Mouse (Mus musculus): ENCODE measurements around the gene Ptprq.

Gene Ptprq

DNA sequence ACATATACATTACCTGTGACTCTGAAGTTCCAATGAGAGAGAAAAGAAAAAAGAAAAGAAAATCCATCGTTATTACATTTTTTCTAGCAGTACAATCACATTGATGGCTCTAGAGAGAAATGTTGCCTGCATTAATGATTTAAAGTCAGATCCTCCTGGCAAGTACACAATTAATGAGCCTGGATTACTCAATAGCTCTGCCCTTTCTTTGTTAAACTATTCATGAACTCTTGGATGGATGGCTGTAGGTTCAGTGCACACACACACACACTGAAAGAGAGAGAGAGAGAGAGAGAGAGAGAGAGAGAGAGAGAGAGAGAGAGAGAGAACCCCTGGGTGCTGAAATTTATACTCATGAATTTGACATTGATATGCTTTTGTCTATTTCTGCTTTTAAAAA, at the start of gene Ptprq:
Gene Ptprq, minus strand, starts transcription at position 246 of the 400 bp plus-strand sequence.
- DNase-seq (ENCODE audit: low spot score), result no peak

DNA sequence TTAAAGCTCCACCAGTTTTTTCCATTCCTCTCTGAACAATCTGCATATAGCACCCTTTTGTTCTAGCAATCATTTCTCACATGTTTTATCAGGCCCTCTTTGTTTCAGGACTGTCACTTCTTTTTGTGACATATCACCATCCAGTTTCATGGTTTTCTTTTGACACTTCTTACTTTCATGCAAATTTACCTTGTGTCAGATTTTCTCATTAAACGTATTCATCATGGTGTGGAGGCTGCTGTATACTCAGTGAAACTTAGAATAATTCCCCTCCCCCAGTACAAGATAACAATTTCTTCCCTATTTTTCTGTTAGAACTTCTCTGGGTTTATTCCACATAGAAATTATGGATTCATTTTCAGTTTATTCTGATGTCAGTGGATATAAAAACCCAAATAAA, 39.8 kb upstream of the Ptprq start:
- no peak for DNase-seq (ENCODE audit: low spot score)

DNA sequence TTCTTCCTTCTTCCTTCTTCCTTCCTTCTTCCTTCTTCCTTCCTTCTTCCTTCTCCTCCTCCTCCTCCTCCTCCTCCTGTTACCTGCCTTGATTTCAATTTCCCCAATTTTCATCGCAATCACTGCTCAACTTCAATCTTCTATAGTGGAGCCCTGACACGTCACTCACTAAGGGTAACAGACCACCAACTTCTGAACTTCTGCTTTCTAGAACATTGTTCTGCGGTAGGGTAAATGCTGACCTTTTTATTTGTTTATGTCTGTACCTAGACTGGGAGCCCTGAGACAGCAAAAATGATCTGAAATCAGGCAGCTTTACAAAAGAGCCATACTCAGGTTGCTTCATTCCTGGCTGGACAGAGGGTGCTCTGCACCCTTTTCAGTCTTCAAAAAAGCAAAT, 33.6 kb upstream of the Ptprq start:
- DNase-seq (ENCODE audit: low spot score), result no peak

DNA sequence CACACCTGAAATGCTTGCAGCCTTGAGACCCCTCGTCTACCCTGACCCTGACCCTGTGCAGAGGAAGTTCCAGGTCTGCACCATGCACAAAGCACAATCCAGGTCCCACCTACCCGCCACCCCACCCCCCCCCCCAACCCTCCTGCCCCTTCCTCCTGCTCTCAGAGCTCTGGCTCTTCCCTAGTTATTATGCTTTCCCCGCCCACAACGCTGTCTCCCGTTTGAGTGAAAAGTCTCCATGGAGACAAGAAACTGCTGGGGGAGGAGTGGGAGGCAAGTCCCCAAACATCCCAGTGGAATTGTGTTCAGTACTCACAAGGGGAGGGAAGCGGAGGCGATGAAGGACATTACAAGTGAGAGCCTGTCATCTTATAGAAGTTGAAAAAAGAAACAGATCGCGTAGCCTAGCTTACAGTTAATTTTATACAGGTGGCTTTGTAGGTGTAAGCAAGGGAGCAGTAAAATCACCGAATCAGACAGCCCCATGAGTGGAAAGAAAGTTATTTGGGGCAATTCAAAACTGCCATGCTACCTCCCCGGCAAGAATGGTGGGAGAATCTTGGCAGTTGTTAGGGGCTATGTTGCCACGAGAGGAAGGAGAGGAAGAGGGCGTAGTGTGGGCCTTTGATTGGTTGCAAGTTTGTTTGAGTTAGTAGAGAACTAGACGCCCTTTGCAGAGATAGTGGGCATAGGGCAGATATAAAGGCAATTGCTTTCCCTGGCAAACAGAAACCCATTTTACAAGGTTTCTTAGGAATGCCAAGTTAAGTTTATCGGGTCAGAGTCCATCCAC, 32.7 kb upstream of the Ptprq start:
- DNase-seq (ENCODE audit: low spot score), result no peak

- no peak for DNase-seq (ENCODE audit: low spot score)
Measured at GRCm38 (mm10) chr10:107751944-107752343, 32.1 kb upstream of the Ptprq start.

GRCm38 (mm10) chr10:107747566-107747965, 27.7 kb upstream of the Ptprq start:
- DNase-seq (ENCODE audit: low spot score), result peak; percentile 5

DNA sequence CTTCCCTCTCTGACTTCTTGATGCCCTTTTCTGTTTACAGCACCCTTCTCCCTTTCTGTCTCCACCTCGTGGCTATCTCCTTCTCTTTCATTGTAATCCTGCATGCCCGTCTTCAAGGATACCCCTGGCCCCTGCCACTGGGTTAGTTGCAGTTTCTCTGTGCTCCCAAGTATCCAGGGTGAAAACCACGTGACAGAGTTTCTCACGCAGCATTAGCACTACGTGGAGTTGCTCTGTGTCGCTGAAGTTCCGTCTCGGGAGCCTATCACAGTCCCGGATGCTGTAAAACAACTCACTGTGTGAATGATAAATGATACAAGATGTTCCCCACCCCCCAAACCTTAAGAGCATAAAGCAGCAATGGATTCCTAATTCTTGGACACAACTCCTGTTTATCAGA, 26.9 kb upstream of the Ptprq start:
- DNase-seq (ENCODE audit: low spot score), result no peak

DNA sequence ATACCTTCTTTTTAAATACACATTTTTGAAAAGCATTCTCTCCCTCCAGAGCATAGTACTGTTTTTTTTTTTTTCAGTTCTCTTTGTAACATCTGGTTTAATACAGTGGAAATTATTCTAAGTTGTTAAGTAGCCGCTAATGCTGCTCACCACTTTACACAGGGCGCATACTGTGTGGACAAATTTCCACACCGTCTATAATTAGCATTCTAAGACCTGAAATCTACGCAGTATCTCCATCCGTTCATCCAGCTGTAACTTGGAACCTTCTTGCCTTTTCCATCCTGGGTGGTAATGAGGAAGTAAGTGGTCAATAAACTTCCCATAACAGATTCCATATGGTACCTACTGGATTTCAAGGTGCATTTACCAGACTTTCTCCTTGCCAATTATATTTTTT, 20.0 kb upstream of the Ptprq start:
- no peak for DNase-seq (ENCODE audit: low spot score)

- DNase-seq (ENCODE audit: low spot score), result no peak
Measured at GRCm38 (mm10) chr10:107737743-107738142, 17.9 kb upstream of the Ptprq start.

GRCm38 (mm10) chr10:107735448-107735847, 15.6 kb upstream of the Ptprq start:
- DNase-seq (ENCODE audit: low spot score), result no peak

GRCm38 (mm10) chr10:107734327-107734726, 14.5 kb upstream of the Ptprq start:
- no peak for DNase-seq (ENCODE audit: low spot score)

DNA sequence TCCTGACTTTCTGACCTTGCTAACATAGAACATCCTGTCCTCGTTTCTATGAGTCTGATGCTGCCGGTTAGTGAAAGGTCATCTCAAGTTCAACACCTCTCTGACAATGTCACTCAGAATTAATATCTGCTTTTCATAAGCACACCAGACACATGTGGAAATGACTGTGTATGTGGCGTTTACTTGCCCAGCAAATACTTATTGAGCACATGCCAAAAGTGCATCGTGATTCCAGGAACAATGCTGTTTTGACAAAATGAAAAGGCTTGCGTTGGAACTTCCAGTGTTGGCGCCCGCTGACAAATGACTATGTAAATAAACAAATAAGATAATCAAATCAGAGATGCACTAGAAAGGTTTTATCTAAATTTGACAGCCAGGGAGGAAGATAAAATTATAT, 5.8 kb upstream of the Ptprq start:
- DNase-seq (ENCODE audit: low spot score), result no peak

DNA sequence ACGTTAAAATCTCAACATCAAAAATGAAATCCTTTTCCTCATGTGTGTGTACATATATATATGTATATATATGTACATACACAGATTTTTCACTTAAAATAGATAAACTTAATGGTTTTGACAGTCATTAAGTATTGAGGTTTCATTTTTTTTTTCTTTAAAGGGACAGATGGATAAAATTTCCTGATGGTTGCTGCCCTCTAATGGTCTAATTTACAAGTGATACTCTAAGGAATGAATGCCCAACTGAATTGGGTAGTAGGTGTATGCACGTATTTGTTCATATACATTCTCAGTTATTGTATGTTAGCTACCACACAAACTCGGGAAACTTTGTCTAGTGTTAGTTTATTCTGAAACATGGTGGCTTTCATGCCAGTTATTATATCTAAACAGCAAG, 15.4 kb downstream of the Ptprq start:
- DNase-seq (ENCODE audit: low spot score), result no peak

DNA sequence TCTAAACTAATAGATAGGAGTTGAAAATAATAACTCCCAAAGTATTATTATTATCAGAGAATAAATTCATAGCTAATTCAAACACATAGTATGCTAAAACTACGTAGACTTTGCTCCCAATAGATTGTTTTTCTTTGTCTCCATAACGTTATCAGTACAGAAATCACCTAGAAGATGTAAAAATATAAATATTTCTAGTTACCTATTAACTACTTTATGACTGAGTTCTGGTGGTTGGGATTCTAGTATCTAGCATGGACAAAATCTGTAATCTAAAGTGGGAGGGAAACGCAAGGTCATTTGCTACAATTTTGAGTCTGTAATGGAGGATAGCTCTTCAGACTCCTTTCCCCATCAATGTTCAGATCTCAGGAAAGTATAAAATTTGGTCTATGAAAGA, 18.9 kb downstream of the Ptprq start:
- no peak for DNase-seq (ENCODE audit: low spot score)

GRCm38 (mm10) chr10:107698716-107699115, 21.1 kb downstream of the Ptprq start:
- no peak for DNase-seq (ENCODE audit: low spot score)

DNA sequence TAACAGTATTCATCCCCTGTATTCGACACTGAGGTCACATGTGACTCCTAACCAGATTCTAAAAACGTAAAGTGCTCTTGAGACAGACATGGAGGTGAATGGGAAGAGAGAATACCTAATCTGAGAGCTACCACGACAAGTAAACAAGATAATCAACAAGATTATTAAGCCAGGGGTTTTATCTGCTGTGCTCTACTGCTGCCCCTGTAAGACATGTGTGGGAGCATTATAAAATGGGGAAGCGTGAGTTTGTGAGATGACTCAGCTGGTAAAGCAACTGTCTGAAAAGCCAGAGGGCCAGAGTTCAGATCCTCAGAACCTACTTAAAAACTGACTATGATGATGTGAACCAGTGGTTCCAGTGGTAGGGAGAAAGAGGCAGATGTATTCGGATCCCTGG, 22.7 kb downstream of the Ptprq start:
- DNase-seq (ENCODE audit: low spot score), result no peak

GRCm38 (mm10) chr10:107687382-107687781, 32.5 kb downstream of the Ptprq start:
- no peak for DNase-seq (ENCODE audit: low spot score)

GRCm38 (mm10) chr10:107675994-107676393, 43.9 kb downstream of the Ptprq start:
- DNase-seq (ENCODE audit: low spot score), result no peak

DNA sequence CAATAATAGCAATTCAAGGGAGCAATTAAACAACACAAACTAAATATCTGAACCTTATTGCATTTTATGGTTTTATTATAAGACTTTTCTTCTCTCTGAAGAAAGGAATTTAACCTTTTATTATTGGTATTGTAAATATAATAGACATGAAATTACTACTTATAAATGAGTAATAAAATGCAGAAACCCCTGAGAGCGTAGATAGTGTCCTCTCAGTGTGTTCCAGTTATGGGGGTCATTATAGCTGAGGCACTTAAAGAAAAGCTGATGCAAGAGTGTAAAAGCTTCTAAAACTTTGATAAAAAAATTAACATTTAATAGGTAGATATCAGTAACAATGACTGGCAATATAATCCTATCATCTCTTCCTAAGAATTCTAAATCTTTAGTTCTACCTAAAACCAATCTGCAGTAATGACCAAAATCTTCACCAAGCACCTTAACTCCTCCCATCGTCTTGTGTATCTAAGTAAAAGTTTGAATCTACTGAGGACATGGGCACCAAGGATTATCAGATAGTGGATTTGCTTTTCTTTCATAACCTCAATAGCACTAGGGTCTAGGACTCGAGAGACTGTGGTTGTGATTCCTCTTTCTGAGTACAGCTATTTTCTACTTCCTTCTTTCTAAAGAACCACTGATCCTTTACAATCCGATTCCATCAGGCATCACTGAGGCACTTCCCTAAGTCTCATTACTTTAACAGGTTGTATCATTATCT, 51.3 kb downstream of the Ptprq start:
- no peak for DNase-seq (ENCODE audit: low spot score)

DNA sequence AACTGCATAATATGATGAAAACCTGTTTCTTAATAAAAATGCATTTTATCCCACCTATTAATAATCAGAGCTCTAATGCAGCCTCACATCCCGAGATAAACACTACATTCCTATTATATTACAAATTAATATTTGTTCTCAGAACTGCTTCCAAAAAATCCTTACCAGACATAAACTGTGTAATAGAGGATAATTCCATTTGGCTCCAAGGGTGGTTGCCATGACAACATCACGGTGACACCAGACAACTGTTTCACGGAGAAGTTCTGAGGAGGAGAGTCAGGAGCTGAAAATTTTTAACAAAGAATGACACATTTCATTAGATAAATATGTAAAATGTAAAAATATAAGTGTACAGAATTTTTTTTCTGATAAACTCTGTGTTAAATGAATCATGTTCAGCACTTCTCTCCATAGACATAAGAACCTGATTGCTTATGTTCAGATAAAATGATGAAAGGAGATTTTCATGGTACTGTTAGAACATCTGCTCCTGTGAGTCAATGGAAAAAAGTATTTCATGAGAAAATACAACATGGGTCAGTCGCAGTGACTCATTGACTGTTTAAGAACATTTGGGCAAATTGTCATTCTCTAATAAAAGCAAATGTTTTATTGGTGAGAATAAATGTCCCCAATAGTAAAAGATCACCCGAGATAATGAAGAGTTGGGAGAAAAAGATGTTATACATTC, 57.3 kb downstream of the Ptprq start:
- no peak for DNase-seq (ENCODE audit: low spot score)

- DNase-seq (ENCODE audit: low spot score), result no peak
Measured at GRCm38 (mm10) chr10:107661970-107662369, 57.9 kb downstream of the Ptprq start.

DNA sequence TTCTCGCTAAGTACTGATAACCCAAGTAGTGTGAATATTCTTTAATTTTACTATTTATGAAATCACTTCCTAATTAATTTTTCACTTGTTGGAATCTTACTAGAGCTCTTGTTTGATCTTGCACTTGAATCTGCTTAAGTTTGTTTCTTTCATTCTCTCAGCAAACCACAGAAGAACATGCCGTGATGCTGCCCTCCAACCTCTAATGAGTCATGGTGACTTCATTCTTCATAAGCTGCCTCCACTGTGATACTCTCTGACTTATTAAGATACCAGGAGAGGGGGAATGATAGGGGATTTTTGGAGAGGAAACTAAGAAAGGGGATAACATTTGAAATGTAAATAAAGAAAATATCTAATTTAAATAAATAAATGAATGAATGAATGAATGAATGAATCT, 60.7 kb downstream of the Ptprq start:
- DNase-seq (ENCODE audit: low spot score), result no peak

DNA sequence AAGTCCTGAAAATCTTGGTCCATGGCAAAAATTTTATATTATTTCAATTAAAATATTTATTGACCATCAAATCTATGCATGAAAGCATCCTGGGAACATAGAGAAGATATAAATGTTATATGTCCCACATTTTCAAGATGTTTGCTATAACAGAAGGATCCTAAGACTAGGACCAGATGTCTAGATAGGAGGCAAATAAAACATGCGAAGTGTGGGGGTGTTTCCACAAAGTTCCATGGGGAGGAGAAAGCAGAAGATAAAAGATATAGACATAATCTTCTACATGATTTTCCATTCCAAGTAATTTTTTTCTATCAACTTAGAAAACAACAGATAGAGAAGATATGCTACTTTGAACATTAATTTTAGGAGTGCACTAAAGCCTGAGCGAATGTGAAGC, 70.2 kb downstream of the Ptprq start:
- no peak for DNase-seq (ENCODE audit: low spot score)

Measured in ovary, postnatal 14 days (tissue).